Mouse (Mus musculus) intestine, embryonic 14.5 days (tissue): ENCODE measurements at regions not wholly inside any gene's neighbourhood (a gene's known extent, or its start where the extent isn't known, plus 50 kb on each side); places are given as distances from the start of the nearest gene placed in this dataset.

Experiments
- ATAC-seq: fragments of 200-750 bp; cut with Nextera tagmentation; replicated peaks from 2 replicates; pipeline ENCODE4 v1.8.0; 2017; ENCODE audit warnings: low read depth, moderate number of reproducible peaks, moderate TSS enrichment, moderate library complexity; ENCODE audit not compliant: low FRiP score, low TSS enrichment
- DNase-seq: peaks from one replicate; pipeline ENCODE4 v3.0.0-alpha.2; 2018; ENCODE audit warnings: low spot score
- H3K27ac ChIP-seq: fragments of 300-500 bp; sonication (generic); 2 replicates; pipeline ENCODE4 v1.5.1; 2014; ENCODE audit warnings: low read depth, mild to moderate bottlenecking, control low read depth
- H3K27me3 ChIP-seq: fragments of 300-500 bp; sonication (generic); replicated peaks from 2 replicates; pipeline ENCODE4 v1.6.1; 2014; ENCODE audit warnings: low read length, control low read depth; ENCODE audit not compliant: control insufficient read depth, insufficient read depth
- H3K36me3 ChIP-seq: fragments of 300-500 bp; sonication (generic); 2 replicates; pipeline ENCODE4 v1.6.1; 2014; ENCODE audit warnings: low read length, control low read depth; ENCODE audit not compliant: control insufficient read depth, insufficient read depth
- H3K4me1 ChIP-seq: fragments of 300-500 bp; sonication (generic); replicated peaks from 2 replicates; pipeline ENCODE4 v1.6.1; 2014; ENCODE audit warnings: low read length, control low read depth, mixed read lengths; ENCODE audit not compliant: control insufficient read depth, insufficient read depth
- H3K4me2 ChIP-seq: fragments of 300-500 bp; sonication (generic); 2 replicates; pipeline ENCODE4 v1.6.1; 2014; ENCODE audit warnings: low read length
- H3K4me3 ChIP-seq: fragments of 300-500 bp; sonication (generic); 2 replicates; pipeline ENCODE4 v1.5.1; 2014; ENCODE audit warnings: low read depth, low read length, control low read depth, mixed read lengths
- H3K9ac ChIP-seq: fragments of 300-500 bp; sonication (generic); 2 replicates; pipeline ENCODE4 v1.6.1; 2014; ENCODE audit warnings: mild to moderate bottlenecking, low read length
- H3K9me3 ChIP-seq: fragments of 300-500 bp; sonication (generic); 2 replicates; pipeline ENCODE4 v1.6.1; 2016; ENCODE audit warnings: low read length, control low read depth; ENCODE audit not compliant: control insufficient read depth
- WGBS: fragments of 180-500 bp; shearing (Covaris S2); extraction: QIAGEN DNeasy Blood & Tissue Kit; methylation state at CpG from one replicate; pipeline ENCODE4 v1.1.7; 2014; 5-methylcytosine and 5-hydroxymethylcytosine counted together

DNA sequence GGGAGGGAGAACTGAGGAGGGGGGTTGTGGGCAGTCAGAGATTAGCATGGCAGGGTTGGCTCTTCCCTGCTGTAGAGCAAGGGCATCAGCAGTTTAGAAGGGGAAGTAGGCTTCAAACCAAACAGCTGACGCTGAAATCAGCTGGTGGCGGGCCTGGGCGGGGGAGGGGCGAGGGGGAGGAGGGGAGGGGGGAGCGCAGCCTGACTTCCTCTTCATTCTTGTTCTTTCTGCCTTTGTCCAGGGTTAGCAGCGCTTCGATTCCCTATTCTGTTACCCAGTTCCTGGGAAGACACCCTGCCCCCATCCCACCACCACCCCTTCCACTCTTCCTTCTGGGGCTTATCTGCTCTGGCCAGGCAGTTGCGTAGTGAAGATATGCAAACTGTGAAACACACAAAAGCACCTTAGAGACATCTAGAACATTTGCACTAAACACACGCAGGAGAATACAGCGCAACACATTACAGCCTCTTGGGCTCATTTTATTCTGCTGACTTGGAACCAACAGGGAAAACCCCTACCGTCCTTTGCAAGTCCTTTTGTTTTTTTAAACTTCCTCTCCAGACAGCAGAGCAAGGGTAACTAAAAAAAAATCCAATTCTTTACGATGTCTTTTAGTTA lies 93.3 kb upstream of the Marcks start:
- Histone ChIP-seq H3K36me3 (no peaks in the 10 kb centered on the region), H3K27me3 (no peaks in the 10 kb centered on the region), H3K27ac (peak overlapping the region; percentile 55; the same call in 1 of the 2 replicates), H3K9ac (no peak overlapping the region), H3K9me3 (no peaks in the 10 kb centered on the region), H3K4me2 (peak overlapping the region; percentile 40), H3K4me1 (peaks cover 5% of the 10 kb centered on the region; the same call in 1 of the 2 replicates), H3K4me3 (no peak overlapping the region)
- 14% methylated on average over 10 of the region's 12 CpGs for WGBS
- ATAC-seq (peak; percentile 50), DNase-seq (peak; percentile 59)

DNA sequence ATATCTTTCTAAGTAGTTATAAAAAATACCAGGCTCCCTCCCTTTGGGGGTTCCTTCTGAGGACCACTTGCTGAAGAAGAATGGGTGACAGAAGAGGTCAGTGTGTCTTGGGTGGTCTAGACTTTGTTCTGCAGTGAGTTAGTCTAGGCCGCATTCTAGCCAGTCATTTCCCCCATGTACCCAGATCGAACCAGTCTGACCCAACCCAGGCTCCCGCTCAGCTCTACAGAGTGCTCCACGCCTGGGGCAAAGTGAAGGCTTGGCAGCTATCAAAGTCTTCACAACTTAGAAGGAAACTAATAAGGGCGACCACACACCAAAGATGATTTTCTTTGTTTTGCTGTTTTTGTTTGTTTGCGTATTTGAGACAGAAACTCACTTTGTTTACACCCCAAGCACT lies 92.4 kb upstream of the Marcks start:
- H3K4me3 ChIP-seq = no peak overlapping the region
- peaks cover 5% of the 10 kb centered on the region; the same call in 1 of the 2 replicates for H3K4me1 ChIP-seq
- no peak overlapping the region for H3K27ac ChIP-seq
- ATAC-seq = no peak
- DNase-seq = no peak
- H3K36me3 ChIP-seq = no peaks in the 10 kb centered on the region
- no peaks in the 10 kb centered on the region for H3K27me3 ChIP-seq
- no peak overlapping the region for H3K4me2 ChIP-seq
- 87% methylated on average over 6 of the region's 6 CpGs for WGBS
- H3K9ac ChIP-seq = no peak overlapping the region
- H3K9me3 ChIP-seq = no peaks in the 10 kb centered on the region

DNA sequence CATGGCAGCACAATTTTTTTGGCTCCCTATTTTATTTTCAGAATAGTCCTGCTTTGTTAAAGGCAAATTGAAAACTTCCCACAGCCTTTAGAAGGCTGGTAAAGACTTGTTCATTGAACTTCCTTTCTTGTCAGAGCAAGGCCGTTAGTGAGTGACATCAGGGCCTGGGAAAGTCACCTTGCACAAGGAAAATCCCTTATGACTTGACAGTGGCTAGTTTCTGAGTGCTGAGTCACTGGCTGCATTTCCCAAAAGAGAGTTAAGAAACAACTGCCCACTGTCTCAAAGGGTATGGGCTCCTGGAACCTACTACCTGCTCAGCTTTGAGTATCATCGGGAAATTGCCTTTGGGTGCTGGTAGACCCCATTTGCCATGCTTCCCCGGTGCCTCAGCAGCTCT lies 89.2 kb upstream of the Marcks start:
- DNase-seq (peak; percentile 41), ATAC-seq (no peak)

DNA sequence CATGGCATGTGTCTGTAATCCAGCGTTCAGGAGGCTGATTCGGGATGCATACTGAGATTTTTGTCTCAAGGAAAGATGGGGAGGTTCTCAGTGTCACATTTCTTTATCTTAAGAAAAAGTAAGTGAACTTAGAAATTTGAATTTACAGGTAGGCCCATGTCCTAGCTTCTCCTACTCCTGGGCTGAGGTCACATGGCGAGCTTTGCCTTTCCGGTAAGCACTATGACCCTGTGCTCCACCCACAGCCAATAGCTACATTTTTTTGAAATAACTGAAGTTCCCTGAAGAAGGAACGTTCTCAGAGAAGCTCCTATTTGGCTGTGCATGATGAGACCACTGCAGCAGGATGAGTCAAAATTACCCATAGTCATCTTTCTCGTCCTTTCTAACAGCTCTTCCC lies 83.0 kb upstream of the Marcks start:
- ATAC-seq = no peak
- no peaks in the 10 kb centered on the region for H3K4me1 ChIP-seq
- H3K36me3 ChIP-seq = no peaks in the 10 kb centered on the region
- no peak overlapping the region for H3K4me2 ChIP-seq
- no peaks in the 10 kb centered on the region for H3K9me3 ChIP-seq
- peak; percentile 28 for DNase-seq
- no peak overlapping the region for H3K27ac ChIP-seq
- no peak overlapping the region for H3K9ac ChIP-seq
- no peaks in the 10 kb centered on the region for H3K27me3 ChIP-seq
- 56% methylated on average over 6 of the region's 6 CpGs for WGBS
- H3K4me3 ChIP-seq = no peak overlapping the region

More for the DNA sequence above, 89.2 kb upstream of the Marcks start:
- Histone ChIP-seq H3K4me3 (no peak overlapping the region), H3K9me3 (no peaks in the 10 kb centered on the region), H3K27me3 (no peaks in the 10 kb centered on the region), H3K27ac (no peak overlapping the region), H3K36me3 (no peaks in the 10 kb centered on the region), H3K9ac (no peak overlapping the region), H3K4me1 (peaks cover 5% of the 10 kb centered on the region; the same call in 1 of the 2 replicates), H3K4me2 (no peak overlapping the region)
- WGBS = 86% methylated on average over 3 of the region's 3 CpGs

DNA sequence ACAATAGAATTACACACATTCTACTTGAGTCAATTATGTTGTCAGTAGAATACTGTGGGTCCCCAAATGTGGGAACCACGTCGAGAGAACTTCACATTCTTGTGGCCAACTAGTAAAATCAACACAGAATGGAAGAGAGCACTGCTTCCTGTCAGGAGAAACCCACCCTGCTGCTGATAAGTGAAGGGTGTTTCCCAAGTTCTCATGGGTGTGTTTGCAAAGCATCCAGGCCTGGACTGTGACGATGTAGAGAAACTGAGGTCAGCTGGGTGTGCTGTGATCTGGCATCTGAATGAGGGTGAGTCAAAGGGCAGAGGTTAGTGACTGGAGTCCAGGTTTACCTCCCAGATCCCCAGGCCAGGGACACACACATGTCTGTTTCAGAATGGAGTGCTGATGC lies 81.7 kb upstream of the Marcks start:
- Histone ChIP-seq H3K4me2 (no peak overlapping the region), H3K36me3 (no peaks in the 10 kb centered on the region), H3K9ac (no peak overlapping the region), H3K9me3 (no peaks in the 10 kb centered on the region), H3K4me3 (no peak overlapping the region), H3K4me1 (no peaks in the 10 kb centered on the region), H3K27ac (no peak overlapping the region), H3K27me3 (no peaks in the 10 kb centered on the region)
- 27% methylated on average over 3 of the region's 3 CpGs for WGBS
- DNase-seq (peak; percentile 47), ATAC-seq (no peak)

DNA sequence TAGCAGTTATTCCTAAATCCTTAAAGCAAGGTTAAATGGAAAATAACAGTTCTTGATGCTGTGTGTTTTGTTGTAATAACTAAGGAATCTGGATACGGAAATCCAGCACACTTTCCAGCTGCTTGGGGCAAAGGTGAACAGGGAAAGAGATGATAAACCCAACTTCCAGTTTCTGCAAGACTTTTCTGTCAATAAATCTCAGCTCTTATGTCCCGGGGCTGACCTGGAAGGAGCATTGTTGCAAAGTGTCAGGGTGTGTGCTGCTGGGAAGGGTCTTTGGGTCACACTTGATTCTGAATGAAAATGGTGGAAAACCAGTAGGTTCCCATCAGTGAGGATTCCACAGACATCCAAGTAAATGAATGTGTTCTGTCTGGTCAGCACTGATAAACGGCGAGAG lies 81.2 kb upstream of the Marcks start:
- no peaks in the 10 kb centered on the region for H3K27me3 ChIP-seq
- no peaks in the 10 kb centered on the region for H3K4me1 ChIP-seq
- H3K27ac ChIP-seq = no peak overlapping the region
- ATAC-seq (no peak), DNase-seq (peak; percentile 40)
- no peak overlapping the region for H3K4me3 ChIP-seq
- H3K9me3 ChIP-seq = no peaks in the 10 kb centered on the region
- WGBS = 37% methylated on average over 4 of the region's 4 CpGs
- no peaks in the 10 kb centered on the region for H3K36me3 ChIP-seq
- H3K4me2 ChIP-seq = no peak overlapping the region
- no peak overlapping the region for H3K9ac ChIP-seq

DNA sequence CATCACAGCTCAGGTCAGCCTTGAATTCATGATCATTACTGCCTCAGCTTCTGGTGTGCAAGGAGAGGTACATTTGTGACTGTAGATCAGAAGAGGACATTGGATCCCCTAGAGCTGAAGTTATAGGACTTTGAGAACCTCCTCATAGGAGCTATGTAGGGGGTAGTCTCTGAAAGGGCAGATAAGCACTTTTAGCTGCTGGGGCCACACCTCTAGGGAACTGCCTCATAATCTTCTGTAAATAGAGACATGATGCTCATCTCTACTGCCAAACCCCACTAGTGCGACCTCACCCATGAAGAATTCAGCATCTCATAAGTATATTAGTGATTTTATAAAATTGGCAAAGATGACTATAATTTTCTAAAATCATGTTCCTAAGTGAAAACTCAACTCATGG lies 80.7 kb upstream of the Marcks start:
- Histone ChIP-seq H3K4me3 (no peak overlapping the region), H3K27ac (no peak overlapping the region), H3K27me3 (no peaks in the 10 kb centered on the region), H3K9me3 (no peaks in the 10 kb centered on the region), H3K36me3 (no peaks in the 10 kb centered on the region), H3K9ac (no peak overlapping the region), H3K4me2 (no peak overlapping the region), H3K4me1 (no peaks in the 10 kb centered on the region)
- WGBS = 87% methylated on average over 1 of the region's 1 CpGs
- DNase-seq (peak; percentile 44), ATAC-seq (no peak)

DNA sequence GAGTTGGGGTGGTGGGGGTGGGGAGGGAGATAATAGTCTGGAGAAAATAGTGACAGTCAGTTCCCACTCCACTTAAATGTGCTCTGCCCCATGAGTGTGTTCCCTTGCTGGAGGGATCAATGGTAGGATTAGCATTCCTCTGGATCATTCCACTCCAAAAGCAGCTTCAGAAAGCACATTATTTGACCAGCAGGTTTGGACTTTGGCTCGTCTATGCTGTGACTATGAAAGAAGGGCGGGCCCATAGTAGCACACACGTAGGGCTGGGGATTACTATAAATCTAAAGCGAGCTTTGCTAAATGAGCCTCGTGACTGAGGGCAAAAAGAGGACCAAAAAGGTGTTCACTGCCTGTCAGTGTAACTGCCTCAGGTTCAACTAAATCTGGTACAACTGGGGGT lies 75.9 kb upstream of the Marcks start:
- DNase-seq (peak; percentile 52), ATAC-seq (peak; percentile 80)
- Histone ChIP-seq H3K27ac (no peak overlapping the region), H3K4me1 (no peaks in the 10 kb centered on the region), H3K27me3 (no peaks in the 10 kb centered on the region), H3K9ac (no peak overlapping the region), H3K4me3 (no peak overlapping the region), H3K36me3 (no peaks in the 10 kb centered on the region), H3K4me2 (no peak overlapping the region), H3K9me3 (no peaks in the 10 kb centered on the region)
- 56% methylated on average over 5 of the region's 5 CpGs for WGBS

DNA sequence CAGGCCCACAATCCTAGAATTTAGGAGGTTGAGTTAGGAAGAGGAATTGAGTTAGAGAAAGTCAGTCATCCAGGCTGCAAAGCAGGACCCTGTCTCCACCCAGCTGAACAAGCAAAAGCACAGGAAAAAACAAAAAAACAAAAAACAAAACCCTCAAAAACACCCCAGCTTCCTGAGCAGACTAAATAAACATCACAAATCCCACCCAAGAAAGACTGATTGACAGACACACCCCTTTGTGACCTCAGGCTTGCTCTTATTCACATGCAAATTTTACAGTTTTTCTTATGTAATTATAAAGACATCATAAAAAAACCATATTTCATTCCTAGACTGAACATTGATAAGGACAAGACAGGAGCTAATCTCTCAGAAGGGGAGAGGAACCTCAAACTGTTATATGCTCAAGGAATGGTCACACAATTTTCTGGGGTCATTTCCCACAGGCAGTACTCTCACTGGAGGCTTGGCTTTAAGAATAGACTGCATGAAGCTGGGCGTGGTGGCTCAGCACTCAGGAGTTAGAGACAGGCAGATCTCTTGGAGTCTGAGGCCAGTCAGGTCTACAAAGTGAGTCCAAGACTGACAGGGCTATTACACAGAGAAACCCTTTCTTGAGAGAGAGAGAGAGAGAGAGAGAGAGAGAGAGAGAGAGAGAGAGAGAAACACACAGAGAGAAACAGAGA lies 73.8 kb upstream of the Marcks start:
- Histone ChIP-seq H3K9ac (no peak overlapping the region), H3K27ac (no peak overlapping the region), H3K4me2 (no peak overlapping the region), H3K36me3 (no peaks in the 10 kb centered on the region), H3K9me3 (no peaks in the 10 kb centered on the region), H3K4me1 (no peaks in the 10 kb centered on the region), H3K27me3 (no peaks in the 10 kb centered on the region), H3K4me3 (no peak overlapping the region)
- no peak for ATAC-seq
- WGBS = 32% methylated on average over 1 of the region's 1 CpGs
- DNase-seq = peak; percentile 6
